Mouse (Mus musculus) midbrain, embryonic 11.5 days (tissue): ENCODE results near the gene Srebf2. TPM values are rescaled to one million over a fixed set of nuclear protein-coding genes. Genes with fewer than 3 reads are reported as not detected.

Source experiments
- ATAC-seq: fragments of 200-750 bp; cut with Nextera tagmentation; 2 replicates; pipeline ENCODE4 v1.8.0; 2017; ENCODE audit warnings: moderate TSS enrichment, moderate library complexity; ENCODE audit not compliant: low FRiP score
- DNase-seq: peaks from one replicate; pipeline ENCODE4 v3.0.0; 2015; ENCODE audit warnings: low spot score; ENCODE audit errors: missing footprints
- H3K27ac ChIP-seq: fragments of 300-500 bp; sonication (generic); 2 replicates; pipeline ENCODE4 v1.5.1; 2014; ENCODE audit warnings: low read depth, low read length
- H3K27me3 ChIP-seq: fragments of 300-500 bp; sonication (generic); 2 replicates; pipeline ENCODE4 v1.6.1; 2014; ENCODE audit warnings: mild to moderate bottlenecking, low read length, moderate library complexity, mixed read lengths; ENCODE audit not compliant: control insufficient read depth, insufficient read depth
- H3K36me3 ChIP-seq: fragments of 300-500 bp; sonication (generic); 2 replicates; pipeline ENCODE4 v1.6.1; 2014; ENCODE audit warnings: mild to moderate bottlenecking, low read length, moderate library complexity, mixed read lengths; ENCODE audit not compliant: control insufficient read depth, insufficient read depth
- H3K4me1 ChIP-seq: fragments of 300-500 bp; sonication (generic); 2 replicates; pipeline ENCODE4 v1.6.1; 2014; ENCODE audit warnings: low read length; ENCODE audit not compliant: control insufficient read depth, insufficient read depth
- H3K4me2 ChIP-seq: fragments of 300-500 bp; sonication (generic); 2 replicates; pipeline ENCODE4 v1.6.1; 2014; ENCODE audit warnings: mild to moderate bottlenecking, moderate library complexity
- H3K4me3 ChIP-seq: fragments of 300-500 bp; sonication (generic); 2 replicates; pipeline ENCODE4 v1.5.1; 2014; ENCODE audit warnings: low read depth, low read length
- H3K9ac ChIP-seq: fragments of 300-500 bp; sonication (generic); 2 replicates; pipeline ENCODE4 v1.6.1; 2014; ENCODE audit warnings: low read length
- H3K9me3 ChIP-seq: fragments of 300-500 bp; sonication (generic); 2 replicates; pipeline ENCODE4 v1.6.1; 2016; ENCODE audit warnings: low read length; ENCODE audit not compliant: control insufficient read depth
- WGBS: fragments of 180-500 bp; shearing (Covaris S2); extraction: QIAGEN DNeasy Blood & Tissue Kit; methylation state at CpG from one replicate; pipeline ENCODE4 v1.1.7; 2014; 5-methylcytosine and 5-hydroxymethylcytosine counted together
- polyA plus RNA-seq: library from polyadenylated mRNA; unstranded; fragments of >200 nt; fragmentation: Nextera tagmentation; extraction: Ambion mirVana; gene quantifications from 2 replicates; pipeline ENCODE4 v1.2.1, GENCODE M21; 2014

Gene Srebf2
- polyA plus RNA-seq, 1 experiment from 2014 or later, result 170 TPM

- no peak for DNase-seq
- WGBS, result 94% methylated on average over 4 of the region's 4 CpGs
- no peak overlapping the region for H3K4me2 ChIP-seq
- peaks cover 19% of the 10 kb centered on the region for H3K4me1 ChIP-seq
- ATAC-seq, result no peak
- H3K9ac ChIP-seq, result no peak overlapping the region
- no peaks in the 10 kb centered on the region for H3K27me3 ChIP-seq
- H3K36me3 ChIP-seq, result peaks cover 2% of the 10 kb centered on the region; the same call in 1 of the 2 replicates
- H3K4me3 ChIP-seq, result no peak overlapping the region
- H3K27ac ChIP-seq, result no peak overlapping the region
- H3K9me3 ChIP-seq, result no peaks in the 10 kb centered on the region
Observed at GRCm38 (mm10) chr15:82151176-82151575, 4.2 kb downstream of the Srebf2 start.

GRCm38 (mm10) chr15:82152022-82152421, 5.0 kb downstream of the Srebf2 start:
- Histone ChIP-seq H3K9ac (no peak overlapping the region), H3K36me3 (peaks cover 4% of the 10 kb centered on the region), H3K9me3 (no peaks in the 10 kb centered on the region), H3K4me1 (peaks cover 16% of the 10 kb centered on the region), H3K4me3 (no peak overlapping the region), H3K27ac (no peak overlapping the region), H3K4me2 (no peak overlapping the region), H3K27me3 (no peaks in the 10 kb centered on the region)
- WGBS, result 88% methylated on average over 12 of the region's 12 CpGs
- DNase-seq (no peak), ATAC-seq (no peak)

GRCm38 (mm10) chr15:82152435-82152834, 5.5 kb downstream of the Srebf2 start:
- ATAC-seq, result no peak
- H3K4me3 ChIP-seq, result no peak overlapping the region

GRCm38 (mm10) chr15:82156298-82156697, 9.3 kb downstream of the Srebf2 start:
- Histone ChIP-seq H3K4me3 (no peak overlapping the region), H3K4me1 (peaks cover 3% of the 10 kb centered on the region; the same call in 1 of the 2 replicates), H3K9me3 (no peaks in the 10 kb centered on the region), H3K4me2 (no peak overlapping the region), H3K27me3 (no peaks in the 10 kb centered on the region), H3K9ac (no peak overlapping the region), H3K27ac (no peak overlapping the region), H3K36me3 (peaks cover 2% of the 10 kb centered on the region; the same call in 1 of the 2 replicates)
- ATAC-seq (no peak), DNase-seq (no peak)
- WGBS, result 91% methylated on average over 6 of the region's 6 CpGs

More at GRCm38 (mm10) chr15:82152435-82152834, 5.5 kb downstream of the Srebf2 start:
- Histone ChIP-seq H3K36me3 (peaks cover 4% of the 10 kb centered on the region), H3K9ac (no peak overlapping the region), H3K4me2 (no peak overlapping the region), H3K27ac (no peak overlapping the region), H3K9me3 (no peaks in the 10 kb centered on the region), H3K4me1 (peaks cover 16% of the 10 kb centered on the region), H3K27me3 (no peaks in the 10 kb centered on the region)
- DNase-seq, result no peak
- WGBS, result 89% methylated on average over 7 of the region's 7 CpGs

- Histone ChIP-seq H3K9me3 (no peaks in the 10 kb centered on the region), H3K4me1 (peaks cover 5% of the 10 kb centered on the region; the same call in 1 of the 2 replicates), H3K36me3 (peaks cover 2% of the 10 kb centered on the region; the same call in 1 of the 2 replicates), H3K4me3 (no peak overlapping the region), H3K9ac (no peak overlapping the region), H3K27ac (no peak overlapping the region), H3K4me2 (no peak overlapping the region), H3K27me3 (no peaks in the 10 kb centered on the region)
- WGBS, result 93% methylated on average over 10 of the region's 10 CpGs
- ATAC-seq (no peak), DNase-seq (no peak)
Observed at GRCm38 (mm10) chr15:82156902-82157301, 9.9 kb downstream of the Srebf2 start.

- Histone ChIP-seq H3K27me3 (no peaks in the 10 kb centered on the region), H3K9ac (no peak overlapping the region), H3K9me3 (no peaks in the 10 kb centered on the region), H3K4me1 (peaks cover 5% of the 10 kb centered on the region; the same call in 1 of the 2 replicates), H3K36me3 (peaks cover 2% of the 10 kb centered on the region; the same call in 1 of the 2 replicates), H3K27ac (no peak overlapping the region), H3K4me2 (no peak overlapping the region), H3K4me3 (no peak overlapping the region)
- WGBS, result 80% methylated on average over 17 of the region's 17 CpGs
- DNase-seq (no peak), ATAC-seq (no peak)
Observed at GRCm38 (mm10) chr15:82158243-82159035, 11.5 kb downstream of the Srebf2 start.

- Histone ChIP-seq H3K4me1 (peaks cover 9% of the 10 kb centered on the region), H3K4me3 (no peak overlapping the region), H3K36me3 (peaks cover 2% of the 10 kb centered on the region; the same call in 1 of the 2 replicates), H3K9ac (no peak overlapping the region), H3K9me3 (no peaks in the 10 kb centered on the region), H3K27ac (no peak overlapping the region), H3K4me2 (no peak overlapping the region), H3K27me3 (no peaks in the 10 kb centered on the region)
- WGBS, result 81% methylated on average over 9 of the region's 9 CpGs
- no peak for ATAC-seq
- no peak for DNase-seq
Observed at GRCm38 (mm10) chr15:82159471-82159870, 12.5 kb downstream of the Srebf2 start.

- ATAC-seq, result no peak
- WGBS, result 91% methylated on average over 11 of the region's 11 CpGs
- peaks cover 17% of the 10 kb centered on the region for H3K4me1 ChIP-seq
Observed at GRCm38 (mm10) chr15:82160731-82161640, 14.0 kb downstream of the Srebf2 start.

More at GRCm38 (mm10) chr15:82160731-82161640, 14.0 kb downstream of the Srebf2 start:
- Histone ChIP-seq H3K4me3 (no peak overlapping the region), H3K36me3 (peaks cover 2% of the 10 kb centered on the region; the same call in 1 of the 2 replicates), H3K9ac (no peak overlapping the region), H3K27me3 (no peaks in the 10 kb centered on the region), H3K27ac (no peak overlapping the region), H3K9me3 (no peaks in the 10 kb centered on the region), H3K4me2 (no peak overlapping the region)
- DNase-seq, result no peak
